Mouse (Mus musculus) intestine, embryonic 14.5 days (tissue): ENCODE data around the gene Pdss2. TPM values are rescaled to one million over a fixed set of nuclear protein-coding genes. Genes with fewer than 3 reads are reported as not detected.
"Not testable (repeated sequence)": the region's sequence is repeated elsewhere in the genome, so short reads cannot be mapped to it uniquely, and the experiment has no call there.

ENCODE experiments used
- ATAC-seq: fragments of 200-750 bp; cut with Nextera tagmentation; replicated peaks from 2 replicates; pipeline ENCODE4 v1.8.0; 2017; ENCODE audit warnings: low read depth, moderate number of reproducible peaks, moderate TSS enrichment, moderate library complexity; ENCODE audit not compliant: low FRiP score, low TSS enrichment
- DNase-seq: peaks from one replicate; pipeline ENCODE4 v3.0.0-alpha.2; 2018; ENCODE audit warnings: low spot score
- H3K27ac ChIP-seq: fragments of 300-500 bp; sonication (generic); 2 replicates; pipeline ENCODE4 v1.5.1; 2014; ENCODE audit warnings: low read depth, mild to moderate bottlenecking, control low read depth
- H3K27me3 ChIP-seq: fragments of 300-500 bp; sonication (generic); replicated peaks from 2 replicates; pipeline ENCODE4 v1.6.1; 2014; ENCODE audit warnings: low read length, control low read depth; ENCODE audit not compliant: control insufficient read depth, insufficient read depth
- H3K36me3 ChIP-seq: fragments of 300-500 bp; sonication (generic); 2 replicates; pipeline ENCODE4 v1.6.1; 2014; ENCODE audit warnings: low read length, control low read depth; ENCODE audit not compliant: control insufficient read depth, insufficient read depth
- H3K4me1 ChIP-seq: fragments of 300-500 bp; sonication (generic); replicated peaks from 2 replicates; pipeline ENCODE4 v1.6.1; 2014; ENCODE audit warnings: low read length, control low read depth, mixed read lengths; ENCODE audit not compliant: control insufficient read depth, insufficient read depth
- H3K4me2 ChIP-seq: fragments of 300-500 bp; sonication (generic); 2 replicates; pipeline ENCODE4 v1.6.1; 2014; ENCODE audit warnings: low read length
- H3K4me3 ChIP-seq: fragments of 300-500 bp; sonication (generic); 2 replicates; pipeline ENCODE4 v1.5.1; 2014; ENCODE audit warnings: low read depth, low read length, control low read depth, mixed read lengths
- H3K9ac ChIP-seq: fragments of 300-500 bp; sonication (generic); 2 replicates; pipeline ENCODE4 v1.6.1; 2014; ENCODE audit warnings: mild to moderate bottlenecking, low read length
- H3K9me3 ChIP-seq: fragments of 300-500 bp; sonication (generic); 2 replicates; pipeline ENCODE4 v1.6.1; 2016; ENCODE audit warnings: low read length, control low read depth; ENCODE audit not compliant: control insufficient read depth
- WGBS: fragments of 180-500 bp; shearing (Covaris S2); extraction: QIAGEN DNeasy Blood & Tissue Kit; methylation state at CpG from one replicate; pipeline ENCODE4 v1.1.7; 2014; 5-methylcytosine and 5-hydroxymethylcytosine counted together
- polyA plus RNA-seq: library from polyadenylated mRNA; unstranded; fragments of >200 nt; fragmentation: Nextera tagmentation; extraction: Ambion mirVana; gene quantifications from 2 replicates; pipeline ENCODE4 v1.2.1, GENCODE M21; 2014

The Pdss2 gene
- polyA plus RNA-seq, 1 experiment from 2014 or later, result 12.2 TPM

DNA sequence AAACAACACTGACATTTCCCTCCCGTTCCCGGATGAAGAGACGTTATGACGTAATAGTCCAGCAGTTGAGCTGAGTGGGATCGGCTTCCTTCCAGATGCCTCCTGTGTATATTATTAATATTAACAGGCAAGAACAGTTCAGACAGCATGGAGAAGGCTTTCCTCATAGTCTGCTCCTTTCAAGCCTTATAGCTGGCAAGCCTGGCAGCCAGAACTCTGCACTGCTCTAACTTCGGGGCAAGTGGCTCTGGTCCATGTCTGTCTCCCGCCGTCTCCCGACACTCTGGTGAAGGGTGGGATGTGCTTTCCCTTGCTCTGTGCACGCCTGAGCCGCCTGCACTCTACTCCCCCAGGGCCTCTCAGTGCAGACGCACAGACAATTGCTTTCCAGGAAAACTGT is 185.6 kb downstream of the Pdss2 start:
- H3K27ac ChIP-seq, result peak overlapping the region; percentile 28
- no peaks in the 10 kb centered on the region for H3K9me3 ChIP-seq
- peak overlapping the region; percentile 27 for H3K4me2 ChIP-seq
- H3K9ac ChIP-seq, result no peak overlapping the region
- no peaks in the 10 kb centered on the region for H3K36me3 ChIP-seq
- DNase-seq, result peak; percentile 60
- ATAC-seq, result peak; percentile 36
- WGBS, result 31% methylated on average over 12 of the region's 12 CpGs
- 0 out of 2 replicates have a peak, but pooled peaks cover 3% of the 10 kb centered on the region for H3K4me1 ChIP-seq
- no peak overlapping the region for H3K4me3 ChIP-seq
- no peaks in the 10 kb centered on the region for H3K27me3 ChIP-seq

- Histone ChIP-seq H3K9me3 (no peaks in the 10 kb centered on the region), H3K4me3 (no peak overlapping the region), H3K27ac (no peak overlapping the region), H3K4me2 (no peak overlapping the region), H3K4me1 (0 out of 2 replicates have a peak, but pooled peaks cover 3% of the 10 kb centered on the region), H3K27me3 (no peaks in the 10 kb centered on the region), H3K36me3 (no peaks in the 10 kb centered on the region), H3K9ac (no peak overlapping the region)
- ATAC-seq, result no peak
- WGBS, result 77% methylated on average over 10 of the region's 10 CpGs
- no peak for DNase-seq
Observed at GRCm38 (mm10) chr10:43409506-43410230, 188.4 kb downstream of the Pdss2 start.

- not testable (repeated sequence) for H3K9ac ChIP-seq, H3K4me2 ChIP-seq, H3K4me3 ChIP-seq, DNase-seq, H3K27ac ChIP-seq, H3K27me3 ChIP-seq, H3K36me3 ChIP-seq, H3K9me3 ChIP-seq, H3K4me1 ChIP-seq, ATAC-seq
- WGBS, result 91% methylated on average over 3 of the region's 3 CpGs
Observed at GRCm38 (mm10) chr10:43411164-43411563, 189.9 kb downstream of the Pdss2 start.

- no peak for DNase-seq
- no peak overlapping the region for H3K4me2 ChIP-seq
- H3K27me3 ChIP-seq, result no peaks in the 10 kb centered on the region
- H3K27ac ChIP-seq, result no peak overlapping the region
- no peak overlapping the region for H3K9ac ChIP-seq
- no peaks in the 10 kb centered on the region for H3K4me1 ChIP-seq
- H3K4me3 ChIP-seq, result no peak overlapping the region
- 94% methylated on average over 6 of the region's 6 CpGs for WGBS
- no peaks in the 10 kb centered on the region for H3K36me3 ChIP-seq
- ATAC-seq, result no peak
- H3K9me3 ChIP-seq, result no peaks in the 10 kb centered on the region
Observed at GRCm38 (mm10) chr10:43417346-43417745, 196.1 kb downstream of the Pdss2 start.

DNA sequence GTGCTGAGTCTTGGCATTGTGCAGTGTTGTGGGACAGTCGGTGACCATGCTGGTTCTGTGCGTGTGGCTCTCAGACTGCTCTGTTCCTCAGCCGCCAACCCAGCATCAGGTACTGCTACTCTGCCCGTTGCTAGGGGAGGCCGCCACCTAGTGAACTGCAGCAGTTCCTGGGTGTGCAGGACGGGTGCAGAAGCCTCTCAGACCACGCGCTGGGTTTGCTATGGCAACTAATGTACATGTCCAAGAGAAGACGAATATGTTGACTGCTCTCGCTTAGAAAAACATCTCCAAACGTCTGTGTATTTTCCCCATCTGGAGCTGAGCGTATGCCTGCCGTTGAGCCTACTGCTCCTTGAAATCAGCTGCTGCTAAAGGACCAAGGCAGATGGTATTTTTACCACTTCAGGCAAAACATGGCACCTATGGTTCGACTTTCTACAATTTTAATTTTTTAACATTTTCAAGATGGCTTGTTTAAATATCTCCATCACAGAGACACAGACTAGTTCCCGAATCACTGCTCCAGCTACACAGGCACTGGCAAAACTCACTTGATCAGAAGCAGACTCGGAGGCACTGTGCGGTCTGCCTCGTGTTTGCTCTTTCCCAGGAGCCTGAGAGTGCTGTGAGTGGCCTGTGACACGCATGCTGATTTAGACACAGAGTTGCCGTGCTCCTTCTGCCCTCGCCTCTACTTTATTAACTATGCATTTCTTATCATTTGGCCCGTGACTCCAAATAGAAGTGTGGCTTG is 199.6 kb downstream of the Pdss2 start:
- H3K4me3 ChIP-seq, result no peak overlapping the region
- ATAC-seq, result 0 out of 2 replicates have a peak, but pooled peaks have one; percentile 15
- DNase-seq, result no peak

GRCm38 (mm10) chr10:43422061-43422770 is 200.9 kb downstream of the Pdss2 start:
- Histone ChIP-seq H3K9ac (no peak overlapping the region), H3K27me3 (no peaks in the 10 kb centered on the region), H3K4me2 (no peak overlapping the region), H3K36me3 (no peaks in the 10 kb centered on the region), H3K4me3 (no peak overlapping the region), H3K27ac (no peak overlapping the region), H3K9me3 (no peaks in the 10 kb centered on the region), H3K4me1 (no peaks in the 10 kb centered on the region)
- WGBS, result 78% methylated on average over 15 of the region's 15 CpGs
- ATAC-seq (no peak), DNase-seq (no peak)

More for the DNA sequence above, 199.6 kb downstream of the Pdss2 start:
- Histone ChIP-seq H3K27me3 (no peaks in the 10 kb centered on the region), H3K36me3 (no peaks in the 10 kb centered on the region), H3K27ac (no peak overlapping the region), H3K9me3 (no peaks in the 10 kb centered on the region), H3K9ac (no peak overlapping the region), H3K4me2 (no peak overlapping the region), H3K4me1 (no peaks in the 10 kb centered on the region)
- 56% methylated on average over 22 of the region's 22 CpGs for WGBS

GRCm38 (mm10) chr10:43424545-43424944 is 203.3 kb downstream of the Pdss2 start:
- Histone ChIP-seq H3K4me2 (no peak overlapping the region), H3K9me3 (no peaks in the 10 kb centered on the region), H3K36me3 (no peaks in the 10 kb centered on the region), H3K9ac (no peak overlapping the region), H3K4me1 (no peaks in the 10 kb centered on the region), H3K4me3 (no peak overlapping the region), H3K27me3 (no peaks in the 10 kb centered on the region), H3K27ac (no peak overlapping the region)
- ATAC-seq, result no peak
- DNase-seq, result no peak
- WGBS, result 89% methylated on average over 5 of the region's 5 CpGs

GRCm38 (mm10) chr10:43430606-43431005 is 209.3 kb downstream of the Pdss2 start:
- ATAC-seq, result no peak
- Histone ChIP-seq H3K9ac (no peak overlapping the region), H3K9me3 (0 out of 2 replicates have a peak, but pooled peaks cover 5% of the 10 kb centered on the region), H3K4me2 (no peak overlapping the region), H3K27me3 (no peaks in the 10 kb centered on the region), H3K4me3 (no peak overlapping the region), H3K36me3 (no peaks in the 10 kb centered on the region), H3K27ac (no peak overlapping the region), H3K4me1 (no peaks in the 10 kb centered on the region)
- no peak for DNase-seq
- 84% methylated on average over 5 of the region's 5 CpGs for WGBS
